Mouse (Mus musculus): ENCODE results near the gene Ttc6. TPM values are rescaled to one million over a fixed set of nuclear protein-coding genes. Genes with fewer than 3 reads are reported as not detected.
A peak's percentile ranks its signal among the peaks of the same experiment; 100 is the strongest.

Gene Ttc6
- total and polyA plus RNA-seq, 3 experiments: 0.10 TPM; not detected in 2

DNA sequence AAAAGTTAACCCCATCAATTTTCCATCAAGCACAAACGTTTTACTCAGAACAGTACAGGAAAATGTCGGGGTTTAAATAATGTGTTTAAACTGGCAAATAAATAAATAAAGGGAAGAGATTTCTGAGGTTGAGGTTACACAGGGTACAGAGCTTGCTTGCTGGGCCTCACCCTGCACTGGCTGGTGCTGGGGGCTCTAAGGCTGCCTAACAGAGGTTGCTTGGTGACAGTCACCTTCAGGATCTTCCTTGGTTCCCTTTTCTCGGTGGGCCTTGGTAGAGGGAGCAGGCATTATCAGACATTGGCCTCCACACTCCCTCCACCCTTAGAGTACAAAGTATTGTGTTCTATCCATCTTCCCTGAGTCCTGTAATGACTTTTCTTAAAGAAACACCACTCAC is 11.6 kb upstream of the Ttc6 start:
- intact Hi-C loops (cut with DNase I): no loop called here
- H3K4me3 ChIP-seq: no peak overlapping the region
- no peak for DNase-seq
- H3K27me3 ChIP-seq (ENCODE audit: control insufficient read depth, insufficient read depth, low read length): peaks cover 16% of the 10 kb centered on the region
- 21% methylated on average over 3 of the region's 3 CpGs for WGBS
- no peak overlapping the region for H3K27ac ChIP-seq
- no peaks in the 10 kb centered on the region for H3K4me1 ChIP-seq (ENCODE audit: control insufficient read depth, insufficient read depth, low read length)
- H3K79me2 ChIP-seq (replicated peaks; ENCODE audit: control insufficient read depth, insufficient read depth, low read length): no peaks in the 10 kb centered on the region
- no peak overlapping the region for H3K9ac ChIP-seq (ENCODE audit: low read depth, low read length)
- TF ChIP-seq CTCF (IDR thresholded peaks at IDR 0.05) (no peak), POLR2A (IDR thresholded peaks at IDR 0.05; ENCODE audit: insufficient read depth, low read depth, low read length) (no peak), EP300 (IDR thresholded peaks at IDR 0.05; ENCODE audit: insufficient read depth, low read depth, low read length) (no peak)
- H3K36me3 ChIP-seq (ENCODE audit: control insufficient read depth, insufficient read depth, low read length): no peaks in the 10 kb centered on the region

DNA sequence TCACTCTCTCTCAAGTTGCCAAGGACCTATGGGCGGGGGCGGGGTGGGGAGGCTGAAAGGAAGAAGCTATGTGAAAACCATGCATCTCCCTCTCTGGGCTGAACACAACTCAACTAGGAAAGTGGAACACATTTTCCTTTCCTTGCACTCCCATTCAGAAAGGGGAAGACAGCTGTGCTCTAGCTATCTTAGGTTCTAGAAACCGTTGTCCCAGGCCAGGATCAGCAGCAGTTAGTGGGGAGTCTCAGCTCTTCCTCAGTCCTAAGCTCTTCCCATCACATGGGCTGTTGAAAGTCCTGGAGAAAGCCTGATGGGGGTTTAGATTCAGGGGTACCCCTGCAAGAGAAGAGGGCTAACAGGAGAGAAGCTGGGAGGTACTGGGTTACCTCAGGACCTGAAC is 9.8 kb upstream of the Ttc6 start:
- TF ChIP-seq CTCF (IDR thresholded peaks at IDR 0.05) (no peak), EP300 (IDR thresholded peaks at IDR 0.05; ENCODE audit: insufficient read depth, low read depth, low read length) (no peak), POLR2A (IDR thresholded peaks at IDR 0.05; ENCODE audit: insufficient read depth, low read depth, low read length) (no peak)
- Histone ChIP-seq H3K27me3 (ENCODE audit: control insufficient read depth, insufficient read depth, low read length) (peaks cover 11% of the 10 kb centered on the region), H3K9ac (ENCODE audit: low read depth, low read length) (no peak overlapping the region), H3K79me2 (replicated peaks; ENCODE audit: control insufficient read depth, insufficient read depth, low read length) (no peaks in the 10 kb centered on the region), H3K4me1 (ENCODE audit: control insufficient read depth, insufficient read depth, low read length) (no peaks in the 10 kb centered on the region), H3K36me3 (ENCODE audit: control insufficient read depth, insufficient read depth, low read length) (no peaks in the 10 kb centered on the region), H3K27ac (no peak overlapping the region), H3K4me3 (no peak overlapping the region)
- no peak for DNase-seq
- WGBS: 45% methylated on average over 3 of the region's 3 CpGs
- intact Hi-C loops (cut with DNase I): no loop called here

DNA sequence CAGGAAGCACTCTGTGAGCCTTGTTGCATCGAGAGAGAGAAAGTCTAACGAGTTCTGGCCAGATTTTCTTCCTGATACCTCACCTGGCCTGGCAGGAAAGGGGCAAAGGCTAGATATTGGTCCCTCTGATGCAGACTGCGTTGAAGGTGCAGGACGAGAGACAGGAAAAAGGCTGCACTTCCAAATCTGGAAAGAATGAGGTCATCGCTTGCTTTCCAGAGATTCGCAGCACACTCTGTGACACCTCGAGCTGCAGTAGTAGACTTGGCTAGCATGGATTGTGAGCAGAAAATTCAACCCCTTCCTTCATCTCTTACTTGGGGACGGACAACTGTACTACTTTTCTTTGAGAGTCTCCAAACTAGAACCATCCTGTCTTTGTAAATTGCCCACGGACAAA is 7.9 kb downstream of the Ttc6 start:
- no peak for DNase-seq
- Histone ChIP-seq H3K4me1 (ENCODE audit: control insufficient read depth, insufficient read depth, low read length) (no peaks in the 10 kb centered on the region), H3K79me2 (replicated peaks; ENCODE audit: control insufficient read depth, insufficient read depth, low read length) (no peaks in the 10 kb centered on the region), H3K9ac (ENCODE audit: low read depth, low read length) (no peak overlapping the region), H3K27me3 (ENCODE audit: control insufficient read depth, insufficient read depth, low read length) (peaks cover 5% of the 10 kb centered on the region; the same call in 1 of the 2 replicates), H3K4me3 (no peak overlapping the region), H3K27ac (no peak overlapping the region), H3K36me3 (ENCODE audit: control insufficient read depth, insufficient read depth, low read length) (no peaks in the 10 kb centered on the region)
- 6% methylated on average over 9 of the region's 9 CpGs for WGBS
- intact Hi-C loops (cut with DNase I): no loop called here
- TF ChIP-seq POLR2A (IDR thresholded peaks at IDR 0.05; ENCODE audit: insufficient read depth, low read depth, low read length) (no peak), EP300 (IDR thresholded peaks at IDR 0.05; ENCODE audit: insufficient read depth, low read depth, low read length) (no peak), CTCF (IDR thresholded peaks at IDR 0.05) (no peak)

DNA sequence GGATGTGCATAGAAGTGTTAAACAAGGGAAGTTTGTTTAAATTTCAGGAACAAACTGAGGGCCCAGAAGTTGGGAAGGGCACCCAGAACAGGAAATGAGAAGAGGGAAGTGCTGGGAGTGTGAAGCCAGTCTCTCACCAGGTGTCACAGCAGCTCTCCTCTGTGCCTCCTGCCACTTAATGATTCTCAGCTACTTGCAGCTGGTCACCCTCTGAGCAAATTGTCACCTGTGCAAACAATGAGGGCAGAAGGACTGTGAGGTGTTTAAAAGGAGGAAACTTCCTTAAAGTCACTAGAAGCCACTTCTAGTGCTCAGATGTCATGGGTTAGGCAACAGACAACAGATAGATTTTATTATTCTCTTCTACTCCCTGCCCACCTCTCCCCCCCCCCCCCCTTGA is 8.5 kb downstream of the Ttc6 start:
- intact Hi-C loops (cut with DNase I): no loop called here
- H3K4me3 ChIP-seq: no peak overlapping the region
- H3K9ac ChIP-seq (ENCODE audit: low read depth, low read length): no peak overlapping the region
- no peak for TF ChIP-seq CTCF (IDR thresholded peaks at IDR 0.05)
- TF ChIP-seq POLR2A (IDR thresholded peaks at IDR 0.05; ENCODE audit: insufficient read depth, low read depth, low read length): no peak
- no peak for TF ChIP-seq EP300 (IDR thresholded peaks at IDR 0.05; ENCODE audit: insufficient read depth, low read depth, low read length)
- H3K36me3 ChIP-seq (ENCODE audit: control insufficient read depth, insufficient read depth, low read length): no peaks in the 10 kb centered on the region
- no peaks in the 10 kb centered on the region for H3K79me2 ChIP-seq (replicated peaks; ENCODE audit: control insufficient read depth, insufficient read depth, low read length)
- H3K27me3 ChIP-seq (ENCODE audit: control insufficient read depth, insufficient read depth, low read length): peaks cover 5% of the 10 kb centered on the region; the same call in 1 of the 2 replicates
- DNase-seq: no peak
- H3K4me1 ChIP-seq (ENCODE audit: control insufficient read depth, insufficient read depth, low read length): no peaks in the 10 kb centered on the region
- no peak overlapping the region for H3K27ac ChIP-seq

DNA sequence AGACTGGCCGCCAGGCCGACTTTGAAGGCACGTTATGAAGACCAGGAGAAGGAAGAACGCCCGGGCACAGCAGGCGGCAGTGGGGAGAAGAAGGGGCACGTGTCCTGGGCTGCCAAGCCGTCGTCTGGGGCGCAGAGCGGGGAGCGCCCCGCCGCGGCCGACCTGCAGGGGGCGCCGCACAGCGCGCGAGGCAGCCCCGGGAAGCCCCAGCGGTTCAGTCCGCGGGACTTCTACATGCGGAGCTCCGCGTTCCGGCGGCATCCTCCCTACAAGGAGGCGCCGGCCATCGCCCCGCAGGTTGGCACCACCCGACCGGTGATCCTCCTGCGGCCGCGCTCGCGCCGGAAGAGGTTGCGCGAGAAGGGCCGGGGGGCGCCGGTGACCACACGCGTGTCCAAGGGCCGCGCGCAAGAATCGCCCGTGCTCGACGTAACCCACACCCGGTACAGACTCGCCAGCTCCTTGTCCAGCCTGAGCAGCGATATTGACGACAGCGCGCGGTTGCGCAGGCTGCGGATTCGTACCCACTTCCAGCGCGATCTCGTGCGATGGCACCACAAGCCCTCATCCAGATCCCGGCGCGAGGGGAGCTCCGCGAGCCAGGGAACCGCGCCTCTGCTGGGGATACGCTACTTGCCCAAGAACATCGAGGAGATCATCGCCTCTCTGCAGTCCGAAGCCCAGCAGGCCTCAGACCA is 12.2 kb downstream of the Ttc6 start:
- Histone ChIP-seq H3K36me3 (ENCODE audit: control insufficient read depth, insufficient read depth, low read length) (no peaks in the 10 kb centered on the region), H3K9ac (ENCODE audit: low read depth, low read length) (no peak overlapping the region), H3K4me3 (no peak overlapping the region), H3K4me1 (ENCODE audit: control insufficient read depth, insufficient read depth, low read length) (no peaks in the 10 kb centered on the region), H3K27me3 (ENCODE audit: control insufficient read depth, insufficient read depth, low read length) (peaks cover 5% of the 10 kb centered on the region; the same call in 1 of the 2 replicates), H3K79me2 (replicated peaks; ENCODE audit: control insufficient read depth, insufficient read depth, low read length) (no peaks in the 10 kb centered on the region), H3K27ac (no peak overlapping the region)
- TF ChIP-seq POLR2A (IDR thresholded peaks at IDR 0.05; ENCODE audit: insufficient read depth, low read depth, low read length): no peak
- TF ChIP-seq CTCF (IDR thresholded peaks at IDR 0.05): peak; percentile 54
- DNase-seq: peak; percentile 5 to 25
- 4% methylated on average over 81 of the region's 81 CpGs for whole genome bisulfite sequencing
- intact Hi-C loops (cut with DNase I): no loop called here

DNA sequence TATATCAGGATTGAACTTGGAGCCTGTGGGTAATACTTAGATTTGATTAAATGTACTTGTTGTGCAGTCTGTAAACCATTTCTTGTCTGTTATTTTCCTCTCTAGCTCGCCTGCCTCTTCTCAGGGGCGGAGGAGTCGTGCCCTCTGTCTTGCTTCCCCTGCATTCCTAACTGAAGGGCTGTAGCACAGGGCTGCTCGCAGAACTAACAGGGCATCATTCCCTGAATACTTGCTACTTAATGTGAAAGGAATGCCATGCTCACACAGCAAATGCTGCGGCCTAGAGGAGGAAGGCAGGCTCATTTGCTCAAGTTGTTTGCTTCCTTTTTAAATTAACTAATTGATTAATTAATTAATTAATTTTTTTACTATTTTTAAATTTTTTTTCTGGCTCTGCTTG is 43.7 kb downstream of the Ttc6 start:
- Histone ChIP-seq H3K4me1 (ENCODE audit: control insufficient read depth, insufficient read depth, low read length) (no peaks in the 10 kb centered on the region), H3K36me3 (ENCODE audit: control insufficient read depth, insufficient read depth, low read length) (no peaks in the 10 kb centered on the region), H3K27me3 (ENCODE audit: control insufficient read depth, insufficient read depth, low read length) (no peaks in the 10 kb centered on the region), H3K79me2 (replicated peaks; ENCODE audit: control insufficient read depth, insufficient read depth, low read length) (no peaks in the 10 kb centered on the region), H3K27ac (no peak overlapping the region), H3K4me3 (no peak overlapping the region), H3K9ac (ENCODE audit: low read depth, low read length) (no peak overlapping the region)
- no peak for TF ChIP-seq POLR2A (IDR thresholded peaks at IDR 0.05; ENCODE audit: insufficient read depth, low read depth, low read length)
- TF ChIP-seq CTCF (IDR thresholded peaks at IDR 0.05): no peak
- TF ChIP-seq EP300 (IDR thresholded peaks at IDR 0.05; ENCODE audit: insufficient read depth, low read depth, low read length): no peak
- no peak for DNase-seq
- WGBS: 49% methylated on average over 5 of the region's 5 CpGs
- intact Hi-C loops (cut with DNase I): no loop called here

All from heart, adult 2 months (tissue).